Mouse (Mus musculus) thymus, adult 2 months (tissue): Measurements from ENCODE around the gene Mlx.

ENCODE experiments used
- CTCF ChIP-seq: fragments of 200-500 bp; IDR thresholded peaks from 2 replicates; pipeline ENCODE4 v1.5.1; 2012; ENCODE audit warnings: mild to moderate bottlenecking, control low read depth, low read length, moderate library complexity, borderline replicate concordance; ENCODE audit not compliant: control insufficient read depth, poor library complexity, insufficient read depth; ENCODE audit errors: extremely low read depth
- POLR2A ChIP-seq: fragments of 200-500 bp; IDR thresholded peaks from 2 replicates; pipeline ENCODE4 v1.6.1; 2012; ENCODE audit warnings: mild to moderate bottlenecking, low read length, control low read depth, moderate library complexity; ENCODE audit not compliant: control insufficient read depth, poor library complexity, insufficient read depth; ENCODE audit errors: extremely low read depth

GRCm38 (mm10) chr11:101051617-101052016 lies 35.5 kb upstream of the Mlx start:
- TF ChIP-seq POLR2A = no peak
- no peak for TF ChIP-seq CTCF
